Mouse (Mus musculus): ENCODE measurements around the gene Tenm3. TPM values are rescaled to one million over a fixed set of nuclear protein-coding genes. Genes with fewer than 3 reads are reported as not detected.

The Tenm3 gene
- total and polyA plus RNA-seq, 3 experiments, result 0.03 to 0.08 (median 0.07) TPM

DNA sequence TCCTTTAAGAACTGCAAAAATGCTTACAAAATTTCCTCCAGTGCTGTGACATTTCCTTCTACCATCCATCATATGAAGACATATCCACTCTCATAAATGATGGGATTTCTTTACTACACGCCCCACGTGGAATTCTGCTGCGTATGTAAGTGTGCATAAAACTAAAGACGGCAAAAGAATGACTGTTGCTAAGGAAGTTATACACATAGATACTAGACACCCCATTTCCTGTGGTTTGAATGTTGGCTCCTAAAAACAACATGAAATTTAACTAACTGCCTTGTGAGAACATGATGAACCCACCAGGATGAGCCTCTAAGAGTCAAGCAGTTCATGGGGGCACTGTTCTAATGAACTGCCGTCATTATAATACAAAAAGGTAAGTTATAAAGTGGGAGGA lies 312.0 kb downstream of the Tenm3 start:
- H3K4me3 ChIP-seq (replicated peaks in 1 of 3; ENCODE audit: low read depth in 2 of 3, low read length in 2 of 3, poor library complexity in 1 of 3), result no peak overlapping the region
- no peaks in the 10 kb centered on the region for H3K27me3 ChIP-seq (replicated peaks)
- H3K79me2 ChIP-seq (replicated peaks; ENCODE audit: control insufficient read depth, extremely low read depth, insufficient read depth, poor library complexity, severe bottlenecking), result no peaks in the 10 kb centered on the region
- peaks cover 42% of the 10 kb centered on the region for H3K9me3 ChIP-seq (replicated peaks; ENCODE audit: low read length)
- no peaks in the 10 kb centered on the region for H3K36me3 ChIP-seq (replicated peaks in 1 of 2; ENCODE audit: control insufficient read depth in 1 of 2, insufficient read depth in 1 of 2, low read length in 1 of 2)
- in situ Hi-C loops (cut with MboI; ENCODE audit: low pct_ligation_motif_present, low pct_unique_long_range_greater_than_20kb, low sequenced_read_pairs), result loop anchor here (25.0 kb wide), 1 partner anchor 319 kb away; no protein-coding TSS in a partner anchor
- H3K4me1 ChIP-seq (ENCODE audit: control insufficient read depth in 1 of 2, insufficient read depth in 2 of 2), result no peaks in the 10 kb centered on the region
- no peak overlapping the region for H3K9ac ChIP-seq (ENCODE audit: insufficient read depth, low read depth)
- H3K27ac ChIP-seq (ENCODE audit: insufficient read depth, low read depth), result no peak overlapping the region
- no peak for DNase-seq (ENCODE audit: extremely low read depth)
- dilution Hi-C loops (cut with MboI; ENCODE audit: extremely low pct_ligation_motif_present, extremely low pct_unique_long_range_greater_than_20kb, low sequenced_read_pairs), result no loop called here
- TF ChIP-seq UBTF (IDR thresholded peaks at IDR 0.05; ENCODE audit: low read depth, low read length) (no peak), TBP (conservative IDR thresholded peaks at IDR 0.05; ENCODE audit: low read depth, low read length) (no peak), ELF1 (IDR thresholded peaks at IDR 0.05; ENCODE audit: low read depth, low read length) (no peak), SIN3A (IDR thresholded peaks at IDR 0.05; ENCODE audit: low read length) (no peak), IRF4 (IDR thresholded peaks at IDR 0.05; ENCODE audit: low read depth, low read length) (no peak), MEF2A (IDR thresholded peaks at IDR 0.05; ENCODE audit: borderline replicate concordance, low read depth, low read length) (no peak), RCOR1 (conservative IDR thresholded peaks at IDR 0.05; ENCODE audit: low read depth, low read length) (no peak), EP300 (IDR thresholded peaks at IDR 0.05; ENCODE audit: low read length) (no peak), ZKSCAN1 (IDR thresholded peaks at IDR 0.05; ENCODE audit: borderline replicate concordance, low read depth, low read length) (no peak), POLR2A (IDR thresholded peaks at IDR 0.05; ENCODE audit: low read depth, low read length) (no peak), CHD2 (IDR thresholded peaks at IDR 0.05; ENCODE audit: low read length) (no peak), HCFC1 (IDR thresholded peaks at IDR 0.05; ENCODE audit: low read depth, low read length) (no peak), ZNF384 (IDR thresholded peaks at IDR 0.05; ENCODE audit: low read depth, low read length) (no peak), MAX (IDR thresholded peaks at IDR 0.05; ENCODE audit: low read length) (no peak)
- no peak overlapping the region for H3K4me2 ChIP-seq (ENCODE audit: insufficient read depth, low read depth, poor library complexity, severe bottlenecking)

DNA sequence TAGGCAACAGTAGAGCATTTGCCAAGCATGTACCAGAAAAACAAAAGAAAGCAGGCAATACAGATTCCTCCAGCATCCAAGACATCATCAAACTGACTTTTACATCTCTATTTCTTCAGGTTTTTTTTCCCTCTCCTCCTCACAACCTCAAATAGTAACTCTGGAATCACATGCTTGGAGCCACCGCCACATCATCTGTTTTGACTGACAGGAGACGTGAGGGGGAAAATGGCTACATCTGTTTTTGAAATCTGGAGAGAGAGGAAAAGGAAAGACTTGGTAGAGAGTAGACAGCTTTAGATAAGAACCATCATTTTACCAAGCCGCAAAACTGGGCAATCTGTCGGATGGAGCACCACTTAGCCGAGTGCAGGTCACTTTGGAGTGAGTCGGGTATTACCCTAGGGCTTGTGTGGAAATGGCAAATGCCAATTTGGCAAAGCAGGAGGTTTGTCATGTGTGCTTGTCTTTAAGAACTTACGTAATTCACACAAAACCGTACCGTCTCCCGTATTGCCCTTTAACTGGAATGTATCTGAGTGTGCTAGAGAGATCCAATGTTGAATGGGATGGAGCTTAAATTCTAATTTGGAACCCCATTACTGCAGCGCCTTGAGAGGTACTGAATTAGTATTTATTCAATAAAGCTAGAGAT lies 312.7 kb downstream of the Tenm3 start:
- no peak for TF ChIP-seq BHLHE40 (IDR thresholded peaks at IDR 0.05; ENCODE audit: low read depth, low read length)
- no peak for TF ChIP-seq TBP (conservative IDR thresholded peaks at IDR 0.05; ENCODE audit: low read depth, low read length)
- no peak for TF ChIP-seq KAT2A (IDR thresholded peaks at IDR 0.05; ENCODE audit: insufficient replicate concordance, low read length)
- TF ChIP-seq CHD1 (IDR thresholded peaks at IDR 0.05; ENCODE audit: low read depth, low read length), result no peak
- TF ChIP-seq POLR2A (IDR thresholded peaks at IDR 0.05; ENCODE audit: low read depth, low read length), result no peak
- Histone ChIP-seq H3K4me2 (ENCODE audit: insufficient read depth, low read depth, poor library complexity, severe bottlenecking) (no peak overlapping the region), H3K36me3 (replicated peaks in 1 of 2; ENCODE audit: control insufficient read depth in 1 of 2, insufficient read depth in 1 of 2, low read length in 1 of 2) (no peaks in the 10 kb centered on the region), H3K27me3 (replicated peaks) (no peaks in the 10 kb centered on the region), H3K4me1 (ENCODE audit: control insufficient read depth in 1 of 2, insufficient read depth in 2 of 2) (no peaks in the 10 kb centered on the region), H3K4me3 (replicated peaks in 1 of 3; ENCODE audit: low read depth in 2 of 3, low read length in 2 of 3, poor library complexity in 1 of 3) (no peak overlapping the region), H3K27ac (ENCODE audit: insufficient read depth, low read depth) (no peak overlapping the region), H3K79me2 (replicated peaks; ENCODE audit: control insufficient read depth, extremely low read depth, insufficient read depth, poor library complexity, severe bottlenecking) (no peaks in the 10 kb centered on the region), H3K9me3 (replicated peaks; ENCODE audit: low read length) (peaks cover 37% of the 10 kb centered on the region), H3K9ac (ENCODE audit: insufficient read depth, low read depth) (no peak overlapping the region)
- dilution Hi-C loops (cut with MboI; ENCODE audit: extremely low pct_ligation_motif_present, extremely low pct_unique_long_range_greater_than_20kb, low sequenced_read_pairs), result no loop called here
- no peak for DNase-seq (ENCODE audit: extremely low read depth)
- in situ Hi-C loops (cut with MboI; ENCODE audit: low pct_ligation_motif_present, low pct_unique_long_range_greater_than_20kb, low sequenced_read_pairs), result loop anchor here (25.0 kb wide), 1 partner anchor 319 kb away; no protein-coding TSS in a partner anchor

Data from CH12.LX (cell line).